Mouse (Mus musculus) cerebellum, postnatal 14 days (tissue): Measurements from ENCODE around the gene Magi3.

Experiments used
- DNase-seq, 2 experiments: peaks; one replicate each; pipeline ENCODE4 v3.0.0; 2021; ENCODE audit warnings: mixed read lengths in 2 of 2

The Magi3 gene

DNA sequence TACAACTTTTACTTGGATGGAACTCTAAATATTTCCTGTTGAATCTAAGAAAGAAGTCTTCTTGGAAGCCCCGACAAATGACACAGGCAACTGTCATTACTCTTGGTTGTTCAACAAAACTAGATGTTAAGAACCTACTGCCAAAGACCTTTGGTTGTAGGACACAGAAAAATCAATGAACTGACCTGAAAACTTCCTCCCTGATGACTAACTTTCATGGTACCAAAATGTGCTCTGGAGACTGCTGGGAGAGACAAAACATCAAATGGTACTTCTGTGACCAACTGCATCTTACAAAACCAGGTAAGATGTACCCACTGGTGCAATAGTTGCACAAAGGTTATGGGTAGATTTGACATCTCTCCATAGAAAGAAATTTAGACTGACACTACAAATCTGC lies 30.9 kb downstream of the Magi3 start:
- no peak for DNase-seq

GRCm38 (mm10) chr3:104184270-104184669 lies 35.9 kb downstream of the Magi3 start:
- no peak for DNase-seq

GRCm38 (mm10) chr3:104183656-104184055 lies 36.5 kb downstream of the Magi3 start:
- DNase-seq: no peak

DNA sequence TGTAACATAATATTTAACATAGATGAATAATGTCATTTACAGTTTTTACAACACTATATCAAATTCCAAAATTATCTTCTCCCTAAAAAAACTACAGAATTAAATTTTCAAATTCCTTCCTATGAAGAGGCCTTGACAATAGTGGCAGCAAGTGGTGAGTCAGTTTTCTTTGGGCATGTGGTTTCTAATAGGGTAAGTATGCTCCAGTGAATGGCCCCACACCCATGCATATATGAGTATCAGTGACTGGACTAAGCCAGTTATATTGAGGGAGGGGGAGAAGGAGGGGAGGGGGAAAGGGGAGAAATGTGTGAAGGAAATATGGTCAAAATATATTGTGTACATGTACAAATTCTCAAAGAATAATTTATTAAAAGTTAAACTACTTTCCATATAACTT lies 37.5 kb downstream of the Magi3 start:
- DNase-seq: no peak

GRCm38 (mm10) chr3:104161347-104161746 lies 58.8 kb downstream of the Magi3 start:
- no peak for DNase-seq

- no peak for DNase-seq
Measured at GRCm38 (mm10) chr3:104160603-104161002, 59.6 kb downstream of the Magi3 start.

DNA sequence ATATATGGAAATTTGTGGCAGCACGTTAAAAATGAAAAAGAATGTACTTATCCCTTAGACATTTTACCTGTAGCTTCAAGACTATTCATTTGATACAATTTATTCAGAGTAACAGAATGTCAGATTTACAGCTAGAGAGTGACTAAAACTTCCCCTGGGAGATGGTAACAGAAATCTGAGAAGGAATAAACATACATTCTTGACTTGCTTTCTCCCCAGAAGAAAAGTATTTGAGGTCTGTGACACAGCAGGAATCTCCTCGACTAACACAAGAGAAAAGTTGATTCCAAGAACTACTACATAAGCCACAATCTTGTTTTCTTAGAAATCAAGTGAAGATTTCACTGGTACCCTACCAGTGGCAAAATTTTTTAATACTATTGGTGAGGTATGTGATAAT lies 70.0 kb downstream of the Magi3 start:
- no peak for DNase-seq

GRCm38 (mm10) chr3:104142376-104142775 lies 77.8 kb downstream of the Magi3 start:
- DNase-seq: peak in 1 of 2 experiments; percentile 5

GRCm38 (mm10) chr3:104138953-104139450 lies 81.2 kb downstream of the Magi3 start:
- no peak for DNase-seq

GRCm38 (mm10) chr3:104125628-104126027 lies 94.5 kb downstream of the Magi3 start:
- no peak for DNase-seq

GRCm38 (mm10) chr3:104123846-104124245 lies 96.3 kb downstream of the Magi3 start:
- no peak for DNase-seq

DNA sequence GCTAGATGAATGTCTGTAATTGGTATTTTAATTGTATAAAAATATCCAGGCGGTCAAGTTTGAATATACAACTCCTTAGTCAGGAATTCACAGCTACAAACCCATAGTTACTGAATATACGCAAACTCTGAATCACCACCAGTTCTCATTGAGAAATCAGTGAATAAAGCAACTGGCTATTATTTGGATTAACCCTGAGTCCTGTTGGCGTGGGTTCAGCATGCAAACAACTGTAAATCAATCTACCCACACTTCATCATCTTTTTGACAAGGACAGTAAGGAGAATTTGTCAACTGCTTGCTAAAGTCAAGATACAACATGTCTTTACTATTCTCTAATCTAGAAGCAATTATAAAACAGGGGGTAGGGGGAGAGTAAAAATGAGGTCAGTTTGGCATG lies 110.7 kb downstream of the Magi3 start:
- no peak for DNase-seq

GRCm38 (mm10) chr3:104104942-104105341 lies 115.2 kb downstream of the Magi3 start:
- peak; percentile 62 to 80 for DNase-seq

GRCm38 (mm10) chr3:104101721-104102120 lies 118.5 kb downstream of the Magi3 start:
- DNase-seq: peak; percentile 18 to 20

GRCm38 (mm10) chr3:104101249-104101648 lies 118.9 kb downstream of the Magi3 start:
- no peak for DNase-seq

- peak; percentile 11 to 24 for DNase-seq
Measured at GRCm38 (mm10) chr3:104095936-104096335, 124.2 kb downstream of the Magi3 start.

DNA sequence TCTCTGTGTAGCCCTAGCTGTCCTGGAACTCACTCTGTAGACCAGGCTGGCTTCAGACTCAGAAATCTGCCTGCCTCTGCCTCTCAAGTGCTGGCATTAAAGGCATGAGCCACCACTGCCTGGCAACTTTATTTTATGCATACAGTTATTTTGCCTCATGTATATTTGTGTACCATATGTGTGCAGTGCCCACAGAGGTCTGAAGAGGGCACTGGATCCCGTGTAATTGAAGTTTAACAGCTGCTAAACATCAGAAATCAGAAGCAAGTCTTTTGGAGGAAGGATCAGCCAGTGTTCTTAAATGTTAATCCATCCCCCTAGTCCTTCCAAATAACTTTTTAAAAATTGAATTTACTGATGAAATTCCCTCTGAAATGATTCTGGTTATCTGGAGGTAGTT lies 125.5 kb downstream of the Magi3 start:
- no peak for DNase-seq

GRCm38 (mm10) chr3:104092759-104093158 lies 127.4 kb downstream of the Magi3 start:
- no peak for DNase-seq

DNA sequence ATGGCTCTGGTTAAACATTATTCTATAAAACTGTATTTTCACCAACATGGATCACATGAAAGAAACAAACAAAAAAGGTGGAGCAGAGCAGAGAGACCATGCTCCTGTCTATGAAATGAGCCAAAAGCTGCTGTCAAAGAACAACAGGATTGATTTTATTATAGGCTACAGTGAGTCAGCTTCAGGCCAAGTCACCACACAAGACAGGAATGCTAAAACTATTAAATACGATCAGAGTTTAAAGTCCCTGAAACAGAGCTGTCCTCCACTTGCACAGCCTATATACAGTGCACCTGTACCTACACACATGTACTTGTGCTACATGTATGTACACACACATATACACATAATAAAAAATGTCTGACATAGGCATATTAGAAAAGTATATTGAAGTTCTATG lies 138.1 kb downstream of the Magi3 start:
- DNase-seq: no peak

GRCm38 (mm10) chr3:104078725-104079124 lies 141.4 kb downstream of the Magi3 start:
- peak in 1 of 2 experiments; percentile 6 for DNase-seq

DNA sequence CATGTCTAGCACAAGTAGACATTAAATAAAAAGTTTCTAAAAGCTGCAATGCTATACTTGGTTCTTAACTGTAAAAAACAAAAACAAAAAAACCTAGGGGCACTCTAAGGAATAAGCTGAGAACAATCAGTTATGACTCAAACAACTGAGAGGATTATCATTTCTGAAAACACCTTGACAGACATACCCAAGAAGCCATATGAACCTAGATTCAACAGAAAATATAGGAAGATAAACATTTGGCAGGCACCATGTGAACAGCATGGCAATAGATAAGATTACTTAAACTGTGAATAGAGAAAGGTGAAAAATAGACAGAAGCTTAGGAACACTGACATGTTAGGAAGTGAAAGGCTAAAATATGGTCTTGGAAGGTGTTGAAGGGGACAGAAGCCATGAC lies 150.8 kb downstream of the Magi3 start:
- no peak for DNase-seq

GRCm38 (mm10) chr3:104059001-104059622 lies 161.1 kb downstream of the Magi3 start:
- DNase-seq: peak; percentile 60 to 79

DNA sequence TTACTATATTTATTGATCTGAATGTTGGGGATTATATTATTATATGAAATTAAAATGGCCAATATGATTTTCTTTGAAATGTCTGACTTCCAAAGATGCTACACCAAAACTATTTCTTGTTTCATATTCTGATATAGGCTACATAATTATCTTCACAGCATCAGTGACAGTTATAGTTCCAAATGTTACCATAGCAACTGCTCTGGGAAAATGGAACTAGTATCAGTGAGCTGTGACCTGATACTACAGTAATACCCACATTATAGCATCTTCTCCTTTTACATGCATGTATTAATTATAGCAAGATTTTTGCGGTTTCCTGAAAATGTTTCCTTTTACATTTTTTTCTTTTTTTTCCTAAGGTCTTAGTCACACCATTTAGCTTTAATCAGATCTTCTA lies 187.4 kb downstream of the Magi3 start:
- no peak for DNase-seq

DNA sequence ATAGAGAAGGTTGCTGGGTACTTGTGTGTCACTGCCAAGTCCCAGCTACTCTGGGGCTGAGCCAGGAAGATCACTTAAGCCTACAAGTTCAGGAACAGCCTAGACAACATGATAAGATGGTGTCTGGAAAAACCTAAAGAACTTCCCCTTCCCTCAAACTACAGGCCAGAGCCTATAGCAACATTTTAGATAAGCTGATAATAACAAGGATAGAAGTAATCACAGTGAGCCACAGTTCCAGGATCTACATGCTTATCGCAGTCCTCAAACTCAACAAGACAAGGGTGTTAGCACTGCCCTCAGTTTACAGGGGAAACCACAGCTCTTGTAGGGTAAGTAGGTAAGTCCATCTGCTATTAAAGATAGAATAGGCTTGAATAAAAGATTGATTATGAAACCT lies 188.1 kb downstream of the Magi3 start:
- no peak for DNase-seq

DNA sequence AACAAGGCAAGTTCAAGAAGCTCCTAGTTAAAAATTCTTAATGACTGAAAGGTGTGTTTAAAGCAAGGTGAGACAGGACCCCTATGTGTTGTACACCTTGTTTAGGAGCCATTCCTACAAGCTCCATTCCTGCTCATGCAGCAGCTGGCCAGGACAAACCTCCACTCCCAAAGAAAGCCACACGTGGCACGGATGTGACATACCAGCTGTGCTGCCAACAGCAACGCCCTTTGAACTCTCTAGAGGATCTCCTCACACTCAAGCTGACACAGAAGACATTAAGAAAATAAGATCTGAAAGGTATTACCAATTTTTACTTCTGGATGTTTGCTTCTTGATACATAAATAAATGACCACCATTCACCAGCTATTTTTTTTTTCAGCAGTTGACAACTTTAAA lies 193.2 kb downstream of the Magi3 start:
- no peak for DNase-seq
